Mouse (Mus musculus) left cerebral cortex, postnatal 14 days (tissue): ENCODE data around the gene Pigc. TPM values are rescaled to one million over a fixed set of nuclear protein-coding genes. Genes with fewer than 3 reads are reported as not detected.

Experiments used
- DNase-seq, 2 experiments: peaks; one replicate each; pipeline ENCODE4 v3.0.0; 2021 to 2022; ENCODE audit warnings: low spot score in 2 of 2, mixed read lengths in 1 of 2
- intact Hi-C: fragments of 180-260 bp; cut with DNase I; formaldehyde crosslinking; loops from one replicate; pipeline ENCODE4 v1.15.1; 2025
- total RNA-seq, 2 experiments: library from RNA; stranded (reverse); gene quantifications; 2 replicates each; pipeline ENCODE4 v1.2.3; 2021

The Pigc gene
- total RNA-seq, 2 experiments from 2014 or later: 14.7 to 16.9 TPM

GRCm38 (mm10) chr1:161967936-161968335 is 1.1 kb upstream of the Pigc start:
- DNase-seq: no peak
- intact Hi-C loops: no loop called here

GRCm38 (mm10) chr1:161970874-161971273 is 1.9 kb downstream of the Pigc start:
- no peak for DNase-seq
- intact Hi-C loops: no loop called here

GRCm38 (mm10) chr1:161972233-161972632 is 3.2 kb downstream of the Pigc start:
- DNase-seq: no peak
- intact Hi-C loops: no loop called here

GRCm38 (mm10) chr1:161976255-161977182 is 7.5 kb downstream of the Pigc start:
- intact Hi-C loops: loop anchor here (5.0 kb wide), 1 partner anchor 229 kb away; no protein-coding TSS in a partner anchor

GRCm38 (mm10) chr1:161977331-161977730 is 8.3 kb downstream of the Pigc start:
- intact Hi-C loops: loop anchor here (5.0 kb wide), 1 partner anchor 230 kb away; no protein-coding TSS in a partner anchor
- no peak for DNase-seq

More at GRCm38 (mm10) chr1:161976255-161977182, 7.5 kb downstream of the Pigc start:
- peak; percentile 85 to 86 for DNase-seq

GRCm38 (mm10) chr1:161978173-161978700 is 9.3 kb downstream of the Pigc start:
- intact Hi-C loops: loop anchor here (5.0 kb wide), 1 partner anchor 231 kb away; no protein-coding TSS in a partner anchor
- DNase-seq: no peak

- DNase-seq: no peak
- intact Hi-C loops: loop anchor here (5.0 kb wide), 1 partner anchor 232 kb away; no protein-coding TSS in a partner anchor
Observed at GRCm38 (mm10) chr1:161979536-161979935, 10.6 kb downstream of the Pigc start, which contains the start of gene 4930558K02Rik. Gene 4930558K02Rik, minus strand, starts transcription at chr1:161979636.

GRCm38 (mm10) chr1:161980046-161980445 is 11.1 kb downstream of the Pigc start:
- DNase-seq: no peak
- intact Hi-C loops: no loop called here

GRCm38 (mm10) chr1:161980626-161981298 is 11.8 kb downstream of the Pigc start:
- no peak for DNase-seq
- intact Hi-C loops: no loop called here

- intact Hi-C loops: no loop called here
- no peak for DNase-seq
Observed at GRCm38 (mm10) chr1:161983451-161983850, 14.5 kb downstream of the Pigc start.

GRCm38 (mm10) chr1:161983979-161984566 is 15.1 kb downstream of the Pigc start:
- intact Hi-C loops: no loop called here
- no peak for DNase-seq

GRCm38 (mm10) chr1:161990684-161991578 is 21.9 kb downstream of the Pigc start:
- no peak for DNase-seq
- intact Hi-C loops: no loop called here

GRCm38 (mm10) chr1:161991846-161992245 is 22.9 kb downstream of the Pigc start:
- intact Hi-C loops: no loop called here
- no peak for DNase-seq

- intact Hi-C loops: no loop called here
Observed at GRCm38 (mm10) chr1:161992389-161992788, 23.4 kb downstream of the Pigc start.

GRCm38 (mm10) chr1:161998781-161999180 is 29.8 kb downstream of the Pigc start:
- intact Hi-C loops: no loop called here
- no peak for DNase-seq

More at GRCm38 (mm10) chr1:161992389-161992788, 23.4 kb downstream of the Pigc start:
- no peak for DNase-seq

GRCm38 (mm10) chr1:161999338-161999737 is 30.4 kb downstream of the Pigc start:
- no peak for DNase-seq
- intact Hi-C loops: no loop called here

- intact Hi-C loops: loop anchor here (1.0 kb wide), 1 partner anchor 312 kb away; no protein-coding TSS in a partner anchor
- peak; percentile 75 to 86 for DNase-seq
Observed at GRCm38 (mm10) chr1:161999882-162000371, 30.9 kb downstream of the Pigc start.

GRCm38 (mm10) chr1:162001328-162001727 is 32.3 kb downstream of the Pigc start:
- DNase-seq: no peak
- intact Hi-C loops: no loop called here
